Mouse (Mus musculus) heart, postnatal 4 days (tissue): Measurements from ENCODE around the gene Tbca. TPM values are rescaled to one million over a fixed set of nuclear protein-coding genes. Genes with fewer than 3 reads are reported as not detected.
A peak's percentile ranks its signal among the peaks of the same experiment; 100 is the strongest.

Experiments
- DNase-seq: peaks from one replicate; pipeline ENCODE4 v3.0.0; 2021
- total RNA-seq, 2 experiments: library from RNA; stranded (reverse); gene quantifications; 2 replicates each; pipeline ENCODE4 v1.2.3; 2021

Gene Tbca
- total RNA-seq, 2 experiments from 2014 or later, result 205 to 216 TPM

- no peak for DNase-seq
Measured at GRCm38 (mm10) chr13:94877991-94878745, 89.5 kb downstream of the Tbca start.

DNA sequence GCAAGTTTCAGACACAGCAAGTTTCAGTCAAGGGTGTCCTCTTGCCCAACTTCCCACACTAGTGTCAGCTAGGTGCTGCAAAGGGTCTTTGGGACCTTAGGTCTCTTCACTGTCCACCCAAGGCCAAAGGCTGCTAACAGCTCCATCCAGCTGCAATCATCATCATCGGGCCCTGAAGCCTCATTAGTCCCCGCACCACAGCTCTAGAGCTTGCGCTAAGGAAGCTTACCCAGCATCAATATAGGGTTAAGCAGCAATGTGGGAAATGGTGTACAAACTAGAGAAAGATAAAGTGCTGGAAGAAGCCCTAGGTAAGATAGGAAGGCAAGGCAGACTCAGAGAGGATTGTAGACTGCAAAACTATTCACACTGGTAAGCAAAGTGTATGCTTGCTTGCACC, 92.5 kb downstream of the Tbca start:
- DNase-seq, result no peak

GRCm38 (mm10) chr13:94882221-94882620, 93.5 kb downstream of the Tbca start:
- no peak for DNase-seq

DNA sequence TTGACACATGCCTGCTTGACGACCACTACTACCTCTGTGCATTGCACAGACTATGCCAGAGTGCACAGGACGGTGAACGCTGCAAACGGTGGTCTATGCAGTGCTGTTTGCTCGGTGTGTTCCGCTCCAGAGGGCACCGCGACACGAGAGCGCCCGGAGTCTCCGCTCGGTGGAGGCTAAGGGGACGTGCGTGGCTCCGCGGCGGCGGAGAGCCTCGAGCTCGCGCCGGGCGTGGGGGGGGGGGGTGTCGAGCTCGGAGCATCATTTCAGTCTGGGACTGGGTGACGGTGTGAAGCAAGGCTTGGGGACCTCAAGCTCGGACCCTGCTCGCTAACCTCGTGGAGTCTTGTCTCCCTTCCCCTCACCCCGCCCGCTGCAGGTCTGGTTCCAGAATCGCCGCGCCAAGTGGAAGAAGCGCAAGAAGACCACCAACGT, 94.0 kb downstream of the Tbca start:
- no peak for DNase-seq

GRCm38 (mm10) chr13:94883163-94883965, 94.7 kb downstream of the Tbca start:
- peak; percentile 41 for DNase-seq

DNA sequence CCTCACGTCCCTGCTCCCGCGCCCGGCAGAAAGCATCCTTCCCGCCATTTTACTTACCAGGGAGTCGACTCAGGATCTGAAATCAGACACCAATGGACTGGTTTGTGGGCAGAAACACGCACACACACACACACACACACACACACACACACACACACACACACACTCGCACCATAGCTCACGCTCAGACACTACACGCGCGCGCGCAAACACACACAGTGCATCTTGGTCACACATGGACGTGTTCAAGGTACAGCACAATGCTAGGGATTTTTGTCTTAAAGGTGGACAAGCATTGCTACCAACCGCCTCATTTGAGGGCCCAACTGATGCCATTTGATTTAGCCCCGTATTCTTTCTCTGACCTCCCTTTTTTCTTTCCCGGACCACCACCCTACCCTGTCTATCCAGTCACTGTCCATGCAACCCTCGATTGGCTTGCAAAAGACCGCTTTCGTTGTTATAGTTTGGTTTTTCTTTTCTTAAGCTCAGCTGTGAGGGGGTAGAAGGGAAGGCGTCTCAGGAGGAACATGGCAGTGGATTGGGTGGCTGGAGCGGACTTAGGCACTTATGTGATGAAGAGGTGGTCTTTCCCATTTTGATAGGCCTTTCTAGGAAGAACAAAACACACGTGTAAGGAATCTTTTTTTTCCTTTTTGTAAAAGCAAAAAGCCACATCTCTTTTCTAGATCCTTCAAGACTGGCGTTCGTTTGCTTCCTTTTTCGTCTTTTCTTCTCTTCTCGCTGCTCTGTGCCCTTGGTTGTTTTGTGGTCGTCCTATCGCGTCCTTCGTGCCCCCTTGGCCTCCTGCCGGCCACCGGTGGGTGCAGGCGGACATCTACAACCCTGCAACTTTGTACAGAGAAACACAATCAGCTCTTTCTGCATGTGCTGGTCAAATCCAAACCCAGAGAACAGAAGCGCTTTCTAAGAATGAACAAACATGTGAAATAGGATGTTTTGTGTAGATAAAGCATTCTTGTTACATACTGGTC, 95.6 kb downstream of the Tbca start:
- no peak for DNase-seq

- DNase-seq, result peak; percentile 47
Measured at GRCm38 (mm10) chr13:94885291-94886235, 96.9 kb downstream of the Tbca start.

Other genes starting within 250 kb of the Tbca start
- gene Otp, start 86.7 kb downstream of the Tbca start, total RNA-seq, result not detected
- 10 to 100 TPM; 18.2 to 18.5 TPM for gene Wdr41, start 187.4 kb downstream of the Tbca start, total RNA-seq